22 mouse cellular contexts compared by ENCODE assay signal in genomic region chr3:105836883-105837282, GRCm38 (mm10). TPM values are rescaled to one million over a fixed set of nuclear protein-coding genes. Genes with fewer than 3 reads are reported as not detected.
"Had no signal": no experiment of that assay in that cellular context is flagged by ENCODE, and none has a peak within 500 bp of the region (broad histone marks: within the 10 kb centered on the region; RNA-seq: fewer than 3 reads in every experiment).

No protein-coding gene starts in this region.

- ATAC-seq: intestine, postnatal 0 days; midbrain, embryonic 15.5 days had no signal

- H3K9ac ChIP-seq: liver, embryonic 15.5 days; lung, embryonic 15.5 days; midbrain, embryonic 12.5 days; midbrain, embryonic 15.5 days; neural tube, embryonic 12.5 days; neural tube, embryonic 15.5 days had no signal

- H3K4me2 ChIP-seq: liver, embryonic 15.5 days; lung, embryonic 15.5 days; midbrain, embryonic 12.5 days; midbrain, embryonic 15.5 days; neural tube, embryonic 12.5 days; neural tube, embryonic 15.5 days had no signal

- H3K27ac ChIP-seq: kidney, postnatal 0 days; layer of hippocampus, adult 2 months; liver, embryonic 15.5 days; lung, embryonic 15.5 days; midbrain, embryonic 12.5 days; midbrain, embryonic 15.5 days; neural tube, embryonic 12.5 days; neural tube, embryonic 15.5 days; stomach, postnatal 0 days had no signal

- H3K9me3 ChIP-seq: liver, embryonic 15.5 days; lung, embryonic 15.5 days; midbrain, embryonic 12.5 days; midbrain, embryonic 15.5 days; neural tube, embryonic 12.5 days; neural tube, embryonic 15.5 days had no signal

- H3K36me3 ChIP-seq: liver, embryonic 15.5 days; lung, embryonic 15.5 days; midbrain, embryonic 12.5 days; midbrain, embryonic 15.5 days; neural tube, embryonic 12.5 days; neural tube, embryonic 15.5 days had no signal

- H3K4me1 ChIP-seq: lung, embryonic 15.5 days; midbrain, embryonic 12.5 days; midbrain, embryonic 15.5 days; neural tube, embryonic 12.5 days; neural tube, embryonic 15.5 days had no signal

- DNase-seq: kidney, adult 2 months; kidney, postnatal 25 days; layer of hippocampus, adult 9-11 months; lung, postnatal 10 days; lung, postnatal 36 days; retina, postnatal 1 day; thymus, adult 2 months; thymus, postnatal 14 days had no signal

- H3K27me3 ChIP-seq: lung, embryonic 15.5 days; midbrain, embryonic 12.5 days; midbrain, embryonic 15.5 days; neural tube, embryonic 12.5 days; neural tube, embryonic 15.5 days had no signal

- H3K4me3 ChIP-seq: layer of hippocampus, adult 2 months; liver, embryonic 15.5 days; lung, embryonic 15.5 days; midbrain, embryonic 12.5 days; midbrain, embryonic 15.5 days; neural tube, embryonic 12.5 days; neural tube, embryonic 15.5 days had no signal

RNA-seq across cellular contexts. Expression of gene Adora3, which starts 33.8 kb away (rescaled TPM):
- polyA plus RNA-seq: intestine, embryonic 14.5 days; midbrain, embryonic 12.5 days; neural tube, embryonic 12.5 days had no signal

RNA-seq across cellular contexts. Expression of gene Tmigd3, which starts 33.8 kb away (rescaled TPM):
- total RNA-seq: layer of hippocampus, postnatal 25 days; left cerebral cortex, adult 18-20 months had no signal
- polyA plus RNA-seq: midbrain, embryonic 12.5 days; midbrain, embryonic 15.5 days; neural tube, embryonic 12.5 days; neural tube, embryonic 15.5 days; stomach, embryonic 14.5 days had no signal
